Mouse (Mus musculus) hindbrain, embryonic 11.5 days (tissue): Measurements from ENCODE around the gene Ncoa7. TPM values are rescaled to one million over a fixed set of nuclear protein-coding genes. Genes with fewer than 3 reads are reported as not detected.

Experiments used
- ATAC-seq: fragments of 200-750 bp; cut with Nextera tagmentation; 2 replicates; pipeline ENCODE4 v1.8.0; 2017; ENCODE audit warnings: mild to moderate bottlenecking, moderate TSS enrichment, moderate library complexity; ENCODE audit not compliant: low FRiP score
- DNase-seq: peaks from one replicate; pipeline ENCODE4 v3.0.0-alpha.2; 2015; ENCODE audit warnings: low spot score
- H3K27ac ChIP-seq: fragments of 300-500 bp; sonication (generic); 2 replicates; pipeline ENCODE4 v1.5.1; 2014; ENCODE audit warnings: mild to moderate bottlenecking, low read depth, low read length
- H3K27me3 ChIP-seq: fragments of 300-500 bp; sonication (generic); 2 replicates; pipeline ENCODE4 v1.6.1; 2014; ENCODE audit warnings: mild to moderate bottlenecking, low read length, moderate library complexity, mixed read lengths; ENCODE audit not compliant: control insufficient read depth, insufficient read depth
- H3K36me3 ChIP-seq: fragments of 300-500 bp; sonication (generic); 2 replicates; pipeline ENCODE4 v1.6.1; 2014; ENCODE audit warnings: mild to moderate bottlenecking, low read length, moderate library complexity, mixed read lengths; ENCODE audit not compliant: control insufficient read depth, insufficient read depth
- H3K4me1 ChIP-seq: fragments of 300-500 bp; sonication (generic); replicated peaks from 2 replicates; pipeline ENCODE4 v1.6.1; 2014; ENCODE audit warnings: low read length, mixed read lengths; ENCODE audit not compliant: control insufficient read depth, insufficient read depth
- H3K4me2 ChIP-seq: fragments of 300-500 bp; sonication (generic); replicated peaks from 2 replicates; pipeline ENCODE4 v1.6.1; 2014; ENCODE audit warnings: mild to moderate bottlenecking, low read depth, low read length
- H3K4me3 ChIP-seq: fragments of 300-500 bp; sonication (generic); 2 replicates; pipeline ENCODE4 v1.5.1; 2014; ENCODE audit warnings: low read depth, low read length
- H3K9ac ChIP-seq: fragments of 300-500 bp; sonication (generic); 2 replicates; pipeline ENCODE4 v1.6.1; 2014; ENCODE audit warnings: low read depth, low read length
- H3K9me3 ChIP-seq: fragments of 300-500 bp; sonication (generic); 2 replicates; pipeline ENCODE4 v1.6.1; 2016; ENCODE audit warnings: low read length; ENCODE audit not compliant: control insufficient read depth
- WGBS: fragments of 180-500 bp; shearing (Covaris S2); extraction: QIAGEN DNeasy Blood & Tissue Kit; methylation state at CpG from one replicate; pipeline ENCODE4 v1.1.7; 2014; 5-methylcytosine and 5-hydroxymethylcytosine counted together
- polyA plus RNA-seq: library from polyadenylated mRNA; unstranded; fragments of >200 nt; fragmentation: Nextera tagmentation; extraction: Ambion mirVana; gene quantifications from 2 replicates; pipeline ENCODE4 v1.2.1, GENCODE M21; 2014

Ncoa7 gene
- polyA plus RNA-seq, 1 experiment from 2014 or later, result 9.3 TPM

GRCm38 (mm10) chr10:30609614-30610013 lies 193.5 kb downstream of the Ncoa7 start:
- no peak for DNase-seq
- H3K4me3 ChIP-seq, result no peak overlapping the region
- no peak overlapping the region for H3K9ac ChIP-seq
- no peak overlapping the region for H3K4me2 ChIP-seq
- no peak for ATAC-seq
- H3K36me3 ChIP-seq, result no peaks in the 10 kb centered on the region
- no peaks in the 10 kb centered on the region for H3K27me3 ChIP-seq
- H3K27ac ChIP-seq, result no peak overlapping the region
- no peaks in the 10 kb centered on the region for H3K9me3 ChIP-seq
- H3K4me1 ChIP-seq, result no peaks in the 10 kb centered on the region

DNA sequence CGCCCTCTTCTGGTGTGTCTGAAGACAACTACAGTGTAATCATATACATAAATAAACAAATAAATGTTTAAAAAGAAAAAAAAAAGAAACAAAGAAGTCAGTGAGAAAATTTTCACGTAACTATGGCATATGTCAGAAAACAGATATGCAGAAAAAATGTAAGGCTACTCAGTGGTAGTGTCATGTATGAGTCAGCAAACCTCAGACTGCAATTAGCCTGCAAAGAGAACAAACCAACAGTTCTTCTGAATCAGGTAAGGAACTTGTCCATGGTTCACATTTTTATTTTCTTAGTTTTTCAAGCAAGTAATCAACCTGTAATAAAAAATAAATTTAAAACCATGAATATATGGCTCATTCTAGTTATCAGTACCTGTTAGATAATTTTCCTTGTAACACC lies 195.0 kb downstream of the Ncoa7 start:
- no peak overlapping the region for H3K4me2 ChIP-seq
- H3K4me3 ChIP-seq, result no peak overlapping the region
- H3K36me3 ChIP-seq, result no peaks in the 10 kb centered on the region
- no peaks in the 10 kb centered on the region for H3K9me3 ChIP-seq
- ATAC-seq (no peak), DNase-seq (no peak)
- WGBS, result 67% methylated on average over 2 of the region's 2 CpGs
- no peaks in the 10 kb centered on the region for H3K27me3 ChIP-seq
- H3K9ac ChIP-seq, result no peak overlapping the region
- H3K4me1 ChIP-seq, result no peaks in the 10 kb centered on the region
- no peak overlapping the region for H3K27ac ChIP-seq

DNA sequence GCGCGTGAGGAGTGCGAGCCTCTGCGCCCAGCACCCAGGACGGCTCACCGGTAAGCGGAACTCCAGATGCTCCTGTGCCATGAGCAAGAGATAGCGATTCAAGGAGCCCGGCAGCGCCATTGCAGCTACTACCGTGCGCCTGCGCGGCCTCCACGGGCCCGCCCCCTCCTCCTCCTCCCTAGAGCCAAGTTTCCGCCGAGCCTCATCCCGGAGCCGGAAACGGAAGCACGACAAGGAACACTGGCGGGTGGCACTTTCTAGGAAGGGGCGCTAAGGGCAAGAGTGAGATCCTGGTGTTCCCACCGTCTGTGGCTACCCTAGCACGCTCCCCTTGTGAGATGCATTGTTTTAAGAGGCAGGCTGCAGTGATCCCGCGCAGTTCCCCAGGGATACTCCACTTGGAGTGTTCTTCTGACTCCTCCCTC lies 202.6 kb downstream of the Ncoa7 start, which contains the start of gene Trmt11:
Trmt11 (minus strand) TSS at position 208 of the 425 bp plus-strand sequence.
- DNase-seq (peak; percentile 93), ATAC-seq (peak; percentile 96)
- no peaks in the 10 kb centered on the region for H3K9me3 ChIP-seq
- no peaks in the 10 kb centered on the region; the same call in 1 of the 2 replicates for H3K4me1 ChIP-seq
- no peaks in the 10 kb centered on the region for H3K27me3 ChIP-seq
- peak within 1 kb of the TSS; percentile 89 for H3K9ac ChIP-seq
- under 1% methylated on average over 23 of the region's 28 CpGs for WGBS
- H3K4me2 ChIP-seq, result peak within 1 kb of the TSS; percentile 48
- peak within 1 kb of the TSS; percentile 85 for H3K27ac ChIP-seq
- peaks cover 2% of the 10 kb centered on the region; the same call in 1 of the 2 replicates for H3K36me3 ChIP-seq
- peak within 1 kb of the TSS; percentile 86 for H3K4me3 ChIP-seq

GRCm38 (mm10) chr10:30600094-30600534 lies 203.0 kb downstream of the Ncoa7 start:
- H3K27me3 ChIP-seq, result no peaks in the 10 kb centered on the region
- H3K9ac ChIP-seq, result peak overlapping the region; percentile 89
- no peaks in the 10 kb centered on the region; the same call in 1 of the 2 replicates for H3K4me1 ChIP-seq
- peak overlapping the region; percentile 48 for H3K4me2 ChIP-seq
- H3K36me3 ChIP-seq, result peaks cover 3% of the 10 kb centered on the region; the same call in 1 of the 2 replicates
- no peak for DNase-seq
- 1% methylated on average over 26 of the region's 27 CpGs for WGBS
- H3K27ac ChIP-seq, result peak overlapping the region; percentile 85
- no peaks in the 10 kb centered on the region for H3K9me3 ChIP-seq
- H3K4me3 ChIP-seq, result peak overlapping the region; percentile 86
- peak; percentile 84 for ATAC-seq

GRCm38 (mm10) chr10:30587037-30587436 lies 216.1 kb downstream of the Ncoa7 start:
- no peak for ATAC-seq
- Histone ChIP-seq H3K4me1 (no peaks in the 10 kb centered on the region), H3K4me2 (no peak overlapping the region)

DNA sequence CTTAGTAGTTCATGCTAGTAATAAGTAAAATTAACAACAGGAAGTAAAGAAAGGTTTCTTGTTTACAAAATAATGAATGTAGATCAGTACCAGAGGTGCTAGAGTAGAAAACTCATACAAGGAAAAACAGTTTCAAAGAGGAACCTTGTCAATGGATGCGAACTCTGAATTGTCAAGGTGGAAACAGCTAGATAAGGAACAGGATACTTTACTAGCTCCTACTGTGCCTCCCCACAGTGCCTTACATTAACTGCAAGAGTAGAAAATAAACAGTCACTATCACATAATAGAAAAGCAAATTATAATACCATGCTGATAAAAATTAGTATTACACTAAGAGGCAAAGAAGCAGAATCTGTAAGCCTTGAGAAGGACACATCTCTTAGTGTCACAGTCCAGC lies 217.4 kb downstream of the Ncoa7 start:
- no peaks in the 10 kb centered on the region for H3K9me3 ChIP-seq
- no peak for ATAC-seq
- H3K4me1 ChIP-seq, result no peaks in the 10 kb centered on the region
- no peaks in the 10 kb centered on the region for H3K36me3 ChIP-seq
- DNase-seq, result no peak
- 82% methylated on average over 1 of the region's 1 CpGs for WGBS
- no peaks in the 10 kb centered on the region for H3K27me3 ChIP-seq
- H3K27ac ChIP-seq, result no peak overlapping the region
- no peak overlapping the region for H3K4me3 ChIP-seq
- no peak overlapping the region for H3K9ac ChIP-seq
- no peak overlapping the region for H3K4me2 ChIP-seq

More at GRCm38 (mm10) chr10:30587037-30587436, 216.1 kb downstream of the Ncoa7 start:
- no peak overlapping the region for H3K9ac ChIP-seq
- no peak overlapping the region for H3K4me3 ChIP-seq
- WGBS, result 83% methylated on average over 5 of the region's 5 CpGs
- H3K9me3 ChIP-seq, result no peaks in the 10 kb centered on the region
- H3K36me3 ChIP-seq, result no peaks in the 10 kb centered on the region
- no peak overlapping the region for H3K27ac ChIP-seq
- no peaks in the 10 kb centered on the region for H3K27me3 ChIP-seq
- no peak for DNase-seq

Other genes with a start within 250 kb of the Ncoa7 start
- gene Trmt11, start 202.6 kb downstream of the Ncoa7 start, polyA plus RNA-seq, result 31.3 TPM in 2 replicates
- gene Hint3, start 173.7 kb downstream of the Ncoa7 start, polyA plus RNA-seq, result 20.2 and 21.2 TPM in 2 replicates
- gene Hey2, start 39.5 kb upstream of the Ncoa7 start, polyA plus RNA-seq, result 4.9 and 7.3 TPM in 2 replicates